Mouse (Mus musculus) heart, embryonic 13.5 days (tissue): Measurements from ENCODE around the gene Tacc2. TPM values are rescaled to one million over a fixed set of nuclear protein-coding genes. Genes with fewer than 3 reads are reported as not detected.
"Not testable (repeated sequence)": the region's sequence is repeated elsewhere in the genome, so short reads cannot be mapped to it uniquely, and the experiment has no call there.

Experiments used
- ATAC-seq: fragments of 200-750 bp; cut with Nextera tagmentation; 2 replicates; pipeline ENCODE4 v1.8.0; 2017; ENCODE audit warnings: moderate TSS enrichment; ENCODE audit not compliant: insufficient number of reproducible peaks, low FRiP score, low TSS enrichment; ENCODE audit errors: extremely low read depth
- H3K27ac ChIP-seq: fragments of 300-500 bp; sonication (generic); replicated peaks from 2 replicates; pipeline ENCODE4 v1.5.1; 2015; ENCODE audit warnings: moderate library complexity, mild to moderate bottlenecking, inconsistent platforms
- H3K27me3 ChIP-seq: fragments of 300-500 bp; sonication (generic); replicated peaks from 2 replicates; pipeline ENCODE4 v1.6.1; 2015; ENCODE audit warnings: mild to moderate bottlenecking, inconsistent platforms
- H3K36me3 ChIP-seq: fragments of 300-500 bp; sonication (generic); 2 replicates; pipeline ENCODE4 v1.6.1; 2015; ENCODE audit warnings: mild to moderate bottlenecking, inconsistent platforms
- H3K4me1 ChIP-seq: fragments of 300-500 bp; sonication (generic); 2 replicates; pipeline ENCODE4 v1.6.1; 2015; ENCODE audit warnings: inconsistent platforms
- H3K4me2 ChIP-seq: fragments of 300-500 bp; sonication (generic); 2 replicates; pipeline ENCODE4 v1.6.1; 2015; ENCODE audit warnings: inconsistent platforms, mild to moderate bottlenecking, moderate library complexity
- H3K4me3 ChIP-seq: fragments of 300-500 bp; sonication (generic); 2 replicates; pipeline ENCODE4 v1.5.1; 2015; ENCODE audit warnings: moderate library complexity, mild to moderate bottlenecking, inconsistent platforms
- H3K9ac ChIP-seq: fragments of 300-500 bp; sonication (generic); 2 replicates; pipeline ENCODE4 v1.6.1; 2015; ENCODE audit warnings: inconsistent platforms, mild to moderate bottlenecking, moderate library complexity
- H3K9me3 ChIP-seq: fragments of 300-500 bp; sonication (generic); 2 replicates; pipeline ENCODE4 v1.6.1; 2016; ENCODE audit warnings: inconsistent platforms
- WGBS: fragments of 180-500 bp; shearing (Covaris S2); methylation state at CpG from one replicate; pipeline ENCODE4 v1.1.7; 2015; ENCODE audit warnings: mixed read lengths; 5-methylcytosine and 5-hydroxymethylcytosine counted together
- polyA plus RNA-seq: library from polyadenylated mRNA; unstranded; fragments of >200 nt; fragmentation: Nextera tagmentation; extraction: Ambion mirVana; gene quantifications from 2 replicates; pipeline ENCODE4 v1.2.1, GENCODE M21; 2015

The Tacc2 gene
- 40.6 and 42.5 TPM in 2 replicates for polyA plus RNA-seq

DNA sequence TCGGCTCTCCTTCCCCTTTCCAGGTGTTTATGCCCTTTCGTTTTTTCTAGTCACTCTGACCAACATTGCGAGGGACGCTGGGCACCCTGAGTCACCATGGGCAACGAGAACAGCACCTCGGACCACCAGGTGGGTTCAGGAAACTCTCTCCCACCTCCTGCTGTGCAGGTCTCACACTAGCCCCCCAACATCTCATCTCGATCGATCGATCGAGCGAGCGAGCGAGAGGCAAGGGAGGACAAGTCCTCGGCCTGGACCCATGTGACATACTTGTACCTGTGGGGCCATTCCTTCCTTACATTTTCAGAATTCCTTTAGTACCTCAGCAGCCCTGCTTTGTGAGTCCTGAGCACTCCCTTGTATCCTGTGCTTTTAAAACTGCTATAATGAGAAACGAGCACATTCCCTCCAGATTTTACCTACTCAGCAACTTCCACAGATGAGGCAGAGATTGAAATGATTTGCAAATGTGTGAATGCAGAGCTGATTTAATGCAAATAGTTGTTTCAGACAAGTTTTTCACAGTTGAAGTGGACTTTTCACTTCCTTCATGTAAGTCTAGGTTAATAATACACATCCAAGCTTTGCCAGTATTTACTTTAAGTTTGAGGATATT is at the start of gene Tacc2:
TSS of gene Tacc2 (plus strand) at position 51 of the 616 bp plus-strand sequence.
- Histone ChIP-seq H3K4me2 (peak within 1 kb of the TSS; percentile 70), H3K9ac (peak within 1 kb of the TSS; percentile 77), H3K27me3 (no peaks in the 10 kb centered on the region), H3K36me3 (no peaks in the 10 kb centered on the region), H3K4me1 (peaks cover 17% of the 10 kb centered on the region), H3K27ac (no peak within 1 kb of the TSS), H3K9me3 (0 out of 2 replicates have a peak, but pooled peaks cover 5% of the 10 kb centered on the region), H3K4me3 (peak within 1 kb of the TSS; percentile 49)
- WGBS: 17% methylated on average over 15 of the region's 15 CpGs
- no peak for ATAC-seq

- not testable (repeated sequence) for ATAC-seq
- H3K36me3 ChIP-seq: peaks cover 68% of the 10 kb centered on the region
- WGBS: 92% methylated on average over 14 of the region's 15 CpGs
Measured at GRCm38 (mm10) chr7:130531138-130531537, 46.1 kb upstream of the Tacc2 start.

DNA sequence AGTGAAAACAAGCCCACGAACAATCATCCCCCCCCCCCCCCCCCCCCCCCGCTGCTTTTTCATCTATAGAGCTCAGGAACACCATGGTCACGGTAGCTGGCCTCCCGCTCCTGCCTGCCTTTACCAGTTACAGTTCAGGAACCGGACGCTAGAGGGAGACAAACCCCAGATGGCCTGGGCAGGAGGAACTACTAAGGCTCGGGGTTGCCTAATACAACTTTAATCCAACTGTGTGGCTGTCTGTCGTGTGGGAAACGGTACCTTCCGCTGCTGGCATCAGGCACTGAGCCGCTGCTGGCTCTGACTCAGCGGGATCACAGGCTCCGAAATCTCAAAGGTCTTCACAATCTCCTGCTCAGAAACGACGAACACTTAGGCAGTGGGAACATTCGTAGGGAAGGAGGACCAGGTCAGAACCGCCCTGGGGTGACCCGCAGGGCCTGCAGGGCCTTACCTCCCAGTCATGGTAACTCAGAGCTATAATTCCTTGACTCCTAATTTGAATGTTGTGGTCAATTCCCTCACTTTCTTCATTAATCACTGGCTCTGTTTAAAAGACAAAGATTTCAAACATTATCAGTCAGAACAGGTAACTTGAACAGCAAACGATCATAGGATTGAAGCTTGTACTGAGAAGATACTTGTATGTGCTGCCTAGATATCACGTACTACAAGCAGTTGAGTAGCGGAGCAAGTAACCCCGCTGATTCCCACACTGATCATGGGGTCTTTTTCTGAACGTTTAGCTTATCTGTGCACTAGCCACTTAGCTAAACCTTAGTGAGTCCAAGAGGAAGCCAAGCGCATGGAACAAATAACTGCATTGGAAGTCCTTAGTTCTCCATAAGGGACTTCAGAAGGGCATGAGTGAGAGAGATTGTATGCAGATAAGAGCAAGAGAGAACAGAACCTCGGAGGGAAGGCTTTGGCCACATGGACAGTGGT is 43.6 kb upstream of the Tacc2 start:
- Histone ChIP-seq H3K4me1 (peaks cover 10% of the 10 kb centered on the region; the same call in 1 of the 2 replicates), H3K9ac (peak overlapping the region; percentile 52; the same call in 1 of the 2 replicates), H3K4me3 (no peak overlapping the region), H3K4me2 (no peak overlapping the region), H3K27ac (0 out of 2 replicates have a peak overlapping the region, but pooled peaks have one; percentile 24), H3K27me3 (no peaks in the 10 kb centered on the region), H3K9me3 (no peaks in the 10 kb centered on the region), H3K36me3 (peaks cover 93% of the 10 kb centered on the region)
- ATAC-seq: peak; percentile 68; the same call in 1 of the 2 replicates
- 41% methylated on average over 24 of the region's 25 CpGs for WGBS

More at GRCm38 (mm10) chr7:130531138-130531537, 46.1 kb upstream of the Tacc2 start:
- H3K27ac ChIP-seq, H3K4me3 ChIP-seq, H3K27me3 ChIP-seq, H3K4me2 ChIP-seq, H3K9ac ChIP-seq, H3K9me3 ChIP-seq: not testable (repeated sequence)
- peaks cover 12% of the 10 kb centered on the region for H3K4me1 ChIP-seq

DNA sequence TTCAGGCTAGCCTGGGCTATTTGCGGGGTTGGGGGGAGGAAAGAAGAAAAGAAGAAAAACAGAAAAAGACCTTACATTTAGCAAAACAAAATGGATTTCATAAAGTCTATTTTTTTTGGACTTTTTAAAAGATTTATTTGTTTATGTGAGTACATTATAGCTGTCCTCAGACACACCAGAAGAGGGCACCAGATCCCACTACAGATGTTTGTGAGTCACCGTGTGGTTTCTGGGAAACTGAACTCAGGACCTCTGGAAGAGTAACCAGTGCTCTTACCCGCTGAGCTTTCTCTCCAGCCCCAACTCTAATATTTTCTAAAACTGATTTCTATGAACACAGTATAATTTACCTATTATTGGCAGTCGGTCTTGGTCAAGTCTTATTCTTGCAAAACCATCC is 42.1 kb upstream of the Tacc2 start:
- ATAC-seq: no peak
- Histone ChIP-seq H3K9me3 (no peaks in the 10 kb centered on the region), H3K4me3 (no peak overlapping the region), H3K4me2 (no peak overlapping the region), H3K27ac (no peak overlapping the region), H3K9ac (no peak overlapping the region), H3K36me3 (peaks cover 95% of the 10 kb centered on the region), H3K4me1 (peaks cover 16% of the 10 kb centered on the region), H3K27me3 (no peaks in the 10 kb centered on the region)
- WGBS: 87% methylated on average over 4 of the region's 4 CpGs

DNA sequence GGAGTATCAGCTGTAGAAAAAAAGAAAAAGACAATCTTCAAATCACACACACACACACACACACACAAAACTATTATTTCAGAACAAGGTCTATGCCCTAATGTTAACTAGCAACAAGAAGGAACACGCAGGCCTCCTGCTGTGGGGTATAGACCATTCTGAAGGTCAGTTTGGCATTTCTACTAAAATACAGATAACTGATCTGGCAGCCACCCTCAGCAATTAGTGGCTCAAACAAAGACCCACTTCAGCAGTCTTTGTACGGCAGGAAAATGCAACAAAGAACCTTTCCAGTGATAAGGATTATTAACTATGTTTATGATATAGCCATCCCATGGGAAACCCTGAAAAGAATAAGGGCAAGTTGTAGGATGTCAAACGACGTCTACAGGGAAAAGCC is 40.2 kb upstream of the Tacc2 start:
- Histone ChIP-seq H3K4me2 (no peak overlapping the region), H3K4me3 (no peak overlapping the region), H3K27ac (no peak overlapping the region), H3K9me3 (no peaks in the 10 kb centered on the region), H3K36me3 (peaks cover 95% of the 10 kb centered on the region), H3K9ac (no peak overlapping the region), H3K27me3 (no peaks in the 10 kb centered on the region), H3K4me1 (peaks cover 18% of the 10 kb centered on the region)
- no peak for ATAC-seq
- WGBS: 83% methylated on average over 4 of the region's 4 CpGs

DNA sequence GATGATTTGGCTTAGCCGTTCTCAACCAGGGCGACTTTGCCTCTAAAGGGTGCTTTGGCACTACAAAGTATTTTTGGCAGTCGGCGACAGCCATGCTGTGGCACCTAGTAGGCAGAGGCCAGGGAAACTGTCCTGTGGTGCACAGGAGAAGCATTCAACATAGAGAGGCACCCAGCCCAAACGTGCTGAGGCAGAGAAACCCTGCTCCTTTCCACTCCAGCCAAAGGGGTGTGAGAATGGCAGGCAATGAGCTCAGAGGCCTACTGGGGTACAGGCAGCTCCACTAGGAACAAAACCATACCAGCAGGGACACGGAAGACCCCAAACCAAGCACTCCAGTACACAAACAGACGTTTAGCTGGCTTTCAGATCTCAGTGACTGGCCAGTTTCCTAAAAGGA is 37.1 kb upstream of the Tacc2 start:
- Histone ChIP-seq H3K9ac (no peak overlapping the region), H3K4me2 (no peak overlapping the region), H3K9me3 (no peaks in the 10 kb centered on the region), H3K36me3 (peaks cover 97% of the 10 kb centered on the region), H3K27ac (peak overlapping the region; percentile 39; the same call in 1 of the 2 replicates), H3K4me3 (no peak overlapping the region), H3K27me3 (no peaks in the 10 kb centered on the region), H3K4me1 (peaks cover 23% of the 10 kb centered on the region)
- WGBS: 79% methylated on average over 7 of the region's 7 CpGs
- ATAC-seq: no peak

- no peak overlapping the region for H3K9ac ChIP-seq
- peaks cover 72% of the 10 kb centered on the region for H3K36me3 ChIP-seq
- H3K4me3 ChIP-seq: no peak overlapping the region
- ATAC-seq: no peak
- no peaks in the 10 kb centered on the region for H3K9me3 ChIP-seq
- H3K27me3 ChIP-seq: no peaks in the 10 kb centered on the region
- H3K27ac ChIP-seq: no peak overlapping the region
- WGBS: 93% methylated on average over 4 of the region's 4 CpGs
- peaks cover 35% of the 10 kb centered on the region for H3K4me1 ChIP-seq
- H3K4me2 ChIP-seq: no peak overlapping the region
Measured at GRCm38 (mm10) chr7:130543181-130543580, 34.1 kb upstream of the Tacc2 start.

DNA sequence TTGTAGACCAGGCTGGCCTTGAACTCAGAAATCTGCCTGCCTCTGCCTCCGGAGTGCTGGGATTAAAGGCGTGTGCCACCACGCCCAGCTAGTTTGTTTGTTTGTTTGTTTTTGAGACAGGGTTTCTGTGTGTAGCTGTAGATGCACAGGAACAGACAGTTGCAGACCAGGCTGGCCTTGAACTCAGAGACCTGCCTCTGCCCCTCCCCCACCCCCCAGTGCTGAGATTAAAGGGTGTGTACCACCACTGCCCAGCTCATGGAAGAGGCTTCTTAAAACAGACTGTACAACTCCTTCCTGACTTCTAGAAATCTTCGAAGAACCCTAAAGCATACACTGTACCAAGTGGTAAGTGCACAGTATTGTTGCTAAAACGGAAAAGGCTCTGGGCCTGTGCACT is 31.8 kb upstream of the Tacc2 start:
- peak overlapping the region; percentile 100 for H3K27ac ChIP-seq
- no peaks in the 10 kb centered on the region for H3K27me3 ChIP-seq
- H3K4me1 ChIP-seq: peaks cover 23% of the 10 kb centered on the region
- ATAC-seq: no peak
- peak overlapping the region; percentile 95 for H3K4me3 ChIP-seq
- peaks cover 49% of the 10 kb centered on the region for H3K36me3 ChIP-seq
- WGBS: 86% methylated on average over 5 of the region's 5 CpGs
- peak overlapping the region; percentile 98 for H3K9ac ChIP-seq
- no peaks in the 10 kb centered on the region for H3K9me3 ChIP-seq
- H3K4me2 ChIP-seq: peak overlapping the region; percentile 91

DNA sequence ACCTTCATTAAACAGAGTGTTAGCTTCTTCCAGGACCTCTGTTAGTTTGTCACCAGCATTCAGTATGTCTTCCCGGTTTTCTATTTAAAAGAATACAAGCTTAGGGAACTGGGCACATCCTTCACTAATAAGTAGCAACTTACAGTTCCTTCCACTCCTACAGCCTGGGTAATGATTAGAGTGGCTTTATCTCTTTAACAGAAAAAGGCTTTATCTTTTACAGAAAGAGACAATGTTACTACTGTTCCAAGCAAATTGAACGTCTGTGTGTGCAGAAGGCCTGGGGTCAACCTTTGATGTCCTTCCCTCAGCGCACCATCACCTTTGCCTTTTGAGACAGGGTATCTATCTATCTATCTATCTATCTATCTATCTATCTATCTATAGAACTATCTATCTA is 31.3 kb upstream of the Tacc2 start:
- Histone ChIP-seq H3K27ac (peak overlapping the region; percentile 100), H3K4me3 (peak overlapping the region; percentile 95), H3K9ac (peak overlapping the region; percentile 98), H3K27me3 (no peaks in the 10 kb centered on the region), H3K4me2 (peak overlapping the region; percentile 91), H3K4me1 (peaks cover 23% of the 10 kb centered on the region), H3K36me3 (peaks cover 46% of the 10 kb centered on the region), H3K9me3 (no peaks in the 10 kb centered on the region)
- WGBS: 47% methylated on average over 3 of the region's 3 CpGs
- ATAC-seq: no peak

- peak overlapping the region; percentile 100 for H3K27ac ChIP-seq
- WGBS: 2% methylated on average over 7 of the region's 7 CpGs
- no peak for ATAC-seq
- peak overlapping the region; percentile 98 for H3K9ac ChIP-seq
- H3K27me3 ChIP-seq: no peaks in the 10 kb centered on the region
- H3K9me3 ChIP-seq: no peaks in the 10 kb centered on the region
- H3K4me2 ChIP-seq: peak overlapping the region; percentile 91
- H3K4me1 ChIP-seq: peaks cover 23% of the 10 kb centered on the region
- peak overlapping the region; percentile 95 for H3K4me3 ChIP-seq
- H3K36me3 ChIP-seq: peaks cover 42% of the 10 kb centered on the region
Measured at GRCm38 (mm10) chr7:130546421-130546790, 30.8 kb upstream of the Tacc2 start.

DNA sequence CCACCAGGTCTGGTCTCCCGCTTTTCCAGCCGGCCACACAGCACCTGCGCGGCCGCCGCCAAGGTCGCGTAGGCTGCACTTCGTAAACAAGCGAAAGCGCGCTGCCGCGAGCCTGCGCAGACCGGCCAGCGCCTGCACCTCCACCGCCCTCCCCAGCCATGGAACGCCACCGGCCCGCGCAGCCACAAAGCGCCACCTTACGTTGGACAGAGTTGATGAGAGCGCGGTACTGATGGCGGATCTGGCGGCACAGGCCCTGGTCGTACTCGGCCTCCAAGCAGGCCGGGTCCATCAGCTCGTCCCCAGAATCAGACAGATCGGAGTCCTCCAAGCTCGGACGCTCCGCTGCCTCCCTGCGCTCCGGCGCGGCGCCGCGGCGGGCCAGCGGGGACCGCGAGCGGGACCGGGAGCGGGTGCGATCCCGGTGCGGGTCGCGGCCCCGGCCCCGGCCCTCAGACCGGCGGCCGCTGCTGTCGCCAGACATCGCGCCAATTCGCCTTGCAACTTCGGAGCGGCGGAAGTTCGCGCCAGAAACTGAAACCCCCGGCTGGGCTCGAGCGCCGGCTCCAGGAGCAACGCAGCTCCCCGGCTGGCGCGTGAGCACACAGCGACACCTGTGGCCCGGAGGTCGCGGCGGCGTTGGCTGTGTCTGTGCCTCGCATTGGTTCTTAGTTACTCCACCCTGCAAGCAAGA is 30.3 kb upstream of the Tacc2 start:
- H3K9ac ChIP-seq: peak overlapping the region; percentile 98
- under 1% methylated on average over 84 of the region's 84 CpGs for WGBS
- peak; percentile 90 for ATAC-seq
- no peaks in the 10 kb centered on the region for H3K27me3 ChIP-seq
- peaks cover 37% of the 10 kb centered on the region for H3K36me3 ChIP-seq
- peaks cover 23% of the 10 kb centered on the region for H3K4me1 ChIP-seq
- peak overlapping the region; percentile 91 for H3K4me2 ChIP-seq
- no peaks in the 10 kb centered on the region for H3K9me3 ChIP-seq
- peak overlapping the region; percentile 100 for H3K27ac ChIP-seq
- peak overlapping the region; percentile 95 for H3K4me3 ChIP-seq
